Mouse (Mus musculus) midbrain, postnatal 0 days (tissue): ENCODE data around the gene Mgp. TPM values are rescaled to one million over a fixed set of nuclear protein-coding genes. Genes with fewer than 3 reads are reported as not detected.
"Not testable (repeated sequence)": the region's sequence is repeated elsewhere in the genome, so short reads cannot be mapped to it uniquely, and the experiment has no call there.

Source experiments
- ATAC-seq: fragments of 200-750 bp; cut with Nextera tagmentation; 2 replicates; pipeline ENCODE4 v1.8.0; 2017; ENCODE audit warnings: moderate number of reproducible peaks, mild to moderate bottlenecking, moderate TSS enrichment, moderate library complexity; ENCODE audit not compliant: low FRiP score
- DNase-seq: peaks from one replicate; pipeline ENCODE4 v3.0.0-alpha.2; 2015; ENCODE audit warnings: low spot score
- H3K27ac ChIP-seq: fragments of 300-500 bp; sonication (generic); 2 replicates; pipeline ENCODE4 v1.5.1; 2014; ENCODE audit warnings: low read depth, mild to moderate bottlenecking, low read length, mixed read lengths
- H3K27me3 ChIP-seq: fragments of 300-500 bp; sonication (generic); 2 replicates; pipeline ENCODE4 v1.6.1; 2014; ENCODE audit warnings: low read length, control low read depth, mixed read lengths; ENCODE audit not compliant: insufficient read depth
- H3K36me3 ChIP-seq: fragments of 300-500 bp; sonication (generic); 2 replicates; pipeline ENCODE4 v1.6.1; 2014; ENCODE audit warnings: low read length, control low read depth, mixed read lengths; ENCODE audit not compliant: insufficient read depth
- H3K4me1 ChIP-seq: fragments of 300-500 bp; sonication (generic); 2 replicates; pipeline ENCODE4 v1.6.1; 2014; ENCODE audit warnings: mild to moderate bottlenecking, control low read depth, antibody characterized with exemption, low read length, mixed read lengths; ENCODE audit not compliant: insufficient read depth
- H3K4me2 ChIP-seq: fragments of 300-500 bp; sonication (generic); 2 replicates; pipeline ENCODE4 v1.6.1; 2014; ENCODE audit warnings: low read depth, mild to moderate bottlenecking, low read length, mixed read lengths; ENCODE audit not compliant: poor library complexity, severe bottlenecking
- H3K4me3 ChIP-seq: fragments of 300-500 bp; sonication (generic); 2 replicates; pipeline ENCODE4 v1.5.1; 2014; ENCODE audit warnings: low read depth, mild to moderate bottlenecking, low read length, moderate library complexity
- H3K9ac ChIP-seq: fragments of 300-500 bp; sonication (generic); replicated peaks from 2 replicates; pipeline ENCODE4 v1.6.1; 2014; ENCODE audit warnings: mild to moderate bottlenecking, low read length, moderate library complexity, mixed read lengths; ENCODE audit not compliant: poor library complexity, severe bottlenecking
- H3K9me3 ChIP-seq: fragments of 300-500 bp; sonication (generic); 2 replicates; pipeline ENCODE4 v1.6.1; 2016; ENCODE audit warnings: low read length, control low read depth
- CTCF ChIP-seq: IDR thresholded peaks from 2 replicates; pipeline ENCODE4 v1.5.1; 2016; ENCODE audit warnings: antibody characterized with exemption, mild to moderate bottlenecking
- WGBS: fragments of 180-500 bp; shearing (Covaris S2); extraction: QIAGEN DNeasy Blood & Tissue Kit; methylation state at CpG from one replicate; pipeline ENCODE4 v1.1.7; 2014; 5-methylcytosine and 5-hydroxymethylcytosine counted together
- polyA plus RNA-seq: library from polyadenylated mRNA; unstranded; fragments of >200 nt; fragmentation: Nextera tagmentation; extraction: Ambion mirVana; gene quantifications from 2 replicates; pipeline ENCODE4 v1.2.1, GENCODE M21; 2015
- total RNA-seq: library from RNA; depleted of rRNA; stranded (reverse); fragments of >200 nt; gene quantifications from 2 replicates; pipeline ENCODE4 v1.2.3, GENCODE M21; 2014

Mgp gene
- total and polyA plus RNA-seq, 2 experiments from 2014 or later = 25.6 to 72.6 TPM

DNA sequence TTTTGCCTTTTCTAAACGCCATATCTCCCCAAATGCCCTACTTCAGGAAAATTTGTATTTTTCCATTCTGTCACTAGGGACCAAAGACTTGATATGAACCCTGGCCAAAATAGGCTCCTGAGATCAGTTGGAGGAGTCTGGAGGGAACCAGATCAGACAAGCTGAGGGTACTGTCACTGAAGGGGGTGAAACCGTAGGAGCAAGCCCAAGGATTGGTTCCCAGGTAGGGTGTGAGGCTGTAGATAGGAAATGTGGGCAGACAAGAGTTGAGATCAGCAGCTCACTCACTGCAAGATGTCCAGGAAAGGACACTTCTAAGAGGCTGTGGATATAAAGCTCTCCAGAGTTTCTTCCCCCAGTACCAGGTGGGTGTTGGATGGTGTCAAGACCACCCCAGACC is 16.4 kb upstream of the Mgp start:
- H3K9me3 ChIP-seq = no peaks in the 10 kb centered on the region
- DNase-seq (no peak), ATAC-seq (no peak)
- H3K27ac ChIP-seq = no peak overlapping the region
- no peak for TF ChIP-seq CTCF
- H3K4me3 ChIP-seq = no peak overlapping the region
- no peaks in the 10 kb centered on the region for H3K4me1 ChIP-seq
- H3K27me3 ChIP-seq = no peaks in the 10 kb centered on the region
- no peaks in the 10 kb centered on the region for H3K36me3 ChIP-seq
- 88% methylated on average over 2 of the region's 2 CpGs for WGBS
- no peak overlapping the region for H3K9ac ChIP-seq
- H3K4me2 ChIP-seq = no peak overlapping the region

DNA sequence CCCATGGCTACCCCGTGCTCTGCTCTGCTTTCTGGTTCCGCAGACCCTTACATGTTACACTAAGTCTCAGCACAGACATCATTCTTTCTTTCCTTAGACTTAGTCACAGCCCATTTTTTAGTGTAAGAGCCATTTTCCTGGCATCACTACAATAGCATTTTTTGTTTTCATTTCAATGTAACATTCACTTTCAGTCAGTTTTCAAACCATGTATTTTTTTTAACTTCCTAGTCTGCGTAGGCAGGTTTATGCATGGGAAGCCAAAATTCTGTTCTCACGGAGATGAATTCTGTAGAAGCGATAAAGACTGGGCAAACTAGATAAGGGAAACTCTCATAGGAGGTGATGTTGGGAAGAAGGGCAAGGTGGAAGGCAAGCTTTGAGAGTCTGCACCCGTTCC is 13.9 kb upstream of the Mgp start:
- Histone ChIP-seq H3K27me3 (no peaks in the 10 kb centered on the region), H3K4me2 (no peak overlapping the region), H3K4me1 (no peaks in the 10 kb centered on the region), H3K4me3 (no peak overlapping the region), H3K27ac (no peak overlapping the region), H3K36me3 (no peaks in the 10 kb centered on the region), H3K9ac (no peak overlapping the region), H3K9me3 (no peaks in the 10 kb centered on the region)
- no peak for TF ChIP-seq CTCF
- DNase-seq (no peak), ATAC-seq (no peak)
- WGBS = 95% methylated on average over 6 of the region's 6 CpGs

DNA sequence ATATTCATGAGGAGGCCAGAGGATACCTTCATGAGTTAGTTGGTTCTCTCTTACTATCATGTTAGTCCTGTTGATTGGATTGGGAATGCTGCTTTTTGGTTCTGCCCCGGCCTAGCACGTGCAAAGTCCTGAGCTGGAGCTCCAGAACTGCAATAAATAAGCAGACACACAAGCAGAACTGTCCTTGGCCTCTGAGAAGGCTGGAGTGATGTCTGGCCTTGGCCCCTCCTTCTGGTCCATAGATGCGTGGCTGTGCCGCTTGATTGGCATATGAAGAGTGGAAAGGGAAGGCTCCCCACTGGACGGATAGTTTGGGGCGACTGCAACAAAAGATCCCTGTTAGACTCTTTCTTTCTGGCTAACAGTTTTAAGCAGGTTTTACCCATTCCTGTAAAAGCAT is 13.4 kb upstream of the Mgp start:
- Histone ChIP-seq H3K27ac (no peak overlapping the region), H3K36me3 (no peaks in the 10 kb centered on the region), H3K27me3 (no peaks in the 10 kb centered on the region), H3K4me3 (no peak overlapping the region), H3K4me1 (no peaks in the 10 kb centered on the region), H3K9ac (no peak overlapping the region), H3K4me2 (no peak overlapping the region), H3K9me3 (no peaks in the 10 kb centered on the region)
- 87% methylated on average over 6 of the region's 6 CpGs for WGBS
- DNase-seq = no peak
- TF ChIP-seq CTCF = no peak
- ATAC-seq = no peak

DNA sequence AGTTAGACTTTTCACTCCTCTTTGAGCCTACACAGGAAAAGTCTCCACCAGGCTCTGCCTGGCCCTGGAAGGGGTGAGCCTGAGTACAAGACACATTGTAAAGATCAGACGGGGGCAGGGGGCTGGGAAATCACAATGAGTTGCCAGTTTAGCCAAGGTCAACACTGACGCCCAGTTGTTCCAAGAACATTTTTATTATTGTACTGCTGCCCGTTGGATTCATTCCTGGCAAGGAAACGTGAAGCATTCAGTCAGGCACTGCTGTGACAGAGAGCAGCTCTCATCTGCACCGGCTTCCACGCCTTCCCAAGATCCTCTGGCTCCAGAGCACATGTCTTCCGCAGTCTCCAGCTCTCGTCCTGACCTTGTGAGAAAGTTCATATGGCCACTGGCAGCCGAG is 12.2 kb upstream of the Mgp start:
- no peak overlapping the region for H3K4me2 ChIP-seq
- H3K27me3 ChIP-seq = no peaks in the 10 kb centered on the region
- H3K9me3 ChIP-seq = no peaks in the 10 kb centered on the region
- H3K4me3 ChIP-seq = no peak overlapping the region
- ATAC-seq (no peak), DNase-seq (no peak)
- no peak overlapping the region for H3K9ac ChIP-seq
- no peaks in the 10 kb centered on the region for H3K4me1 ChIP-seq
- H3K27ac ChIP-seq = no peak overlapping the region
- no peak for TF ChIP-seq CTCF
- WGBS = 78% methylated on average over 9 of the region's 9 CpGs
- no peaks in the 10 kb centered on the region for H3K36me3 ChIP-seq

DNA sequence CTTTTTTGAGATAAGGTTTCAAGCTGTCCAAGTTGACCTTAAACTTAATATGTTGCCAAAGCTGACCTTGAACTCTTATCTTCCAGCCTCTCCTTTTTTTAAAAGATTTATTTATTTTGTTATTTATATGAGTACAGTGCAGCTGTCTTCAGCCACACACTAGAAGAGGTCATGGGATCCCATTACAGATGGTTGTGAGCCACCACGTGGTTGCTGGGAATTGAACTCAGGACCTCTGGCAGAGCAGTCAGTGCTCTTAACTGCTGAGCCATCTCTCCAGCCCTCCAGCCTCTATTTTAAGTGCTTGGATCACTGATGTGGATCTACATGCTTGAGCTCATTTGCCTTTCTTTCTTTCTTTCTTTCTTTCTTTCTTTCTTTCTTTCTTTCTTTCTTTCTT is 9.1 kb upstream of the Mgp start:
- H3K27ac ChIP-seq, ATAC-seq, H3K4me2 ChIP-seq, H3K9me3 ChIP-seq, H3K4me3 ChIP-seq, H3K36me3 ChIP-seq, H3K9ac ChIP-seq, H3K27me3 ChIP-seq, H3K4me1 ChIP-seq, DNase-seq: not testable (repeated sequence)
- WGBS = 38% methylated on average over 1 of the region's 1 CpGs

DNA sequence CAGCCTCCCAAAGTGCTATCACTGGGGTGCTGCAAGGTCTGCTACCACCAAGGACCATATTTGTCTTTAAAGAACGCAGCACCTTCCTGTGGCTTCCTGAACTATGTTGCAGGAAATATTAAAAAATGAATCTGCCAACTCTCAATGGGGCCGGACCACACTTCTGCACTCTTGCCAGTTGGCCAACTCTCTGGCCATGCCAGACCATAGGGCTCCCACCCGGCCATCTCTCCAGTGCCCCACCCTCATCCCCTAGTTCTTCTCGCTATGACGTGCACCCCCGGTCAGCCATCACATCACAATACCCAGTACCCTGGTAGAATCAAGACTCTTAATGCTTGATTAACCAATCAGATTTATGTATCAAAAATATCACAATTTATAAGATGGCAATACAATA is 8.3 kb upstream of the Mgp start:
- H3K36me3 ChIP-seq = no peaks in the 10 kb centered on the region
- no peaks in the 10 kb centered on the region for H3K27me3 ChIP-seq
- no peak overlapping the region for H3K4me3 ChIP-seq
- no peak overlapping the region for H3K27ac ChIP-seq
- DNase-seq (no peak), ATAC-seq (no peak)
- no peak overlapping the region for H3K4me2 ChIP-seq
- H3K9me3 ChIP-seq = no peaks in the 10 kb centered on the region
- TF ChIP-seq CTCF = no peak
- H3K9ac ChIP-seq = no peak overlapping the region
- 93% methylated on average over 6 of the region's 6 CpGs for WGBS
- no peaks in the 10 kb centered on the region for H3K4me1 ChIP-seq
